Mouse (Mus musculus) lung, postnatal 0 days (tissue): ENCODE data around the gene Amacr.

Source experiments
- CTCF ChIP-seq: IDR thresholded peaks from 2 replicates; pipeline ENCODE4 v1.5.1; 2016; ENCODE audit warnings: antibody characterized with exemption, mild to moderate bottlenecking
- EP300 ChIP-seq: IDR thresholded peaks from 2 replicates; pipeline ENCODE4 v1.6.1; 2016; ENCODE audit warnings: antibody characterized with exemption, mild to moderate bottlenecking, control low read depth

DNA sequence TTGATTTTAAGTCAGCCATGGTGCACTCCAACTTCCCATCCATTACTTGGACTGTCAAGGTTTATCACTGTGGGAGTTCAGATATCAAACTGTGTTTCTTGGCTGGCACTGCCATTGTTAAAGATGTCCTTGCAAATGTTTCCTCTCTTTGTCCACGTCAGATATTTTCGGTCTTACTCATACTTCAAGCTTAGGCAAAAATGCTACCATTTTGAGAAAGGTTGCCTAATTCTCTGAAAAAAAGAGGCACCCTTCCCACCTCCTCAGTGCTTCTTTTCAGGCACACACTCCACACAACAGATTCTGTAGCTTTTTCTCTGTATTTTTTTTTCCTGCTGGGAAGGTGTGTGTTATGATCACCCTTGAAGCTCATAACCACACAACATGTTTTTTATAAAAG lies 59.7 kb downstream of the Amacr start:
- TF ChIP-seq CTCF = no peak
- no peak for TF ChIP-seq EP300
